Mouse (Mus musculus) megakaryocyte, embryonic 14.5 days (primary cell): ENCODE data around the gene Cldn11.

ENCODE experiments used
- FLI1 ChIP-seq: IDR thresholded peaks from 2 replicates; pipeline ENCODE4 v1.6.1; 2012; ENCODE audit warnings: low read length, inconsistent platforms, mixed read lengths
- GATA1 ChIP-seq: IDR thresholded peaks from 3 replicates; pipeline ENCODE4 v1.6.1; 2012; ENCODE audit warnings: mixed read lengths, low read length, inconsistent platforms, borderline replicate concordance

GRCm38 (mm10) chr3:31107674-31108073 is 42.0 kb upstream of the Cldn11 start:
- TF ChIP-seq GATA1 (no peak), FLI1 (no peak)
